In the genomic region with DNA sequence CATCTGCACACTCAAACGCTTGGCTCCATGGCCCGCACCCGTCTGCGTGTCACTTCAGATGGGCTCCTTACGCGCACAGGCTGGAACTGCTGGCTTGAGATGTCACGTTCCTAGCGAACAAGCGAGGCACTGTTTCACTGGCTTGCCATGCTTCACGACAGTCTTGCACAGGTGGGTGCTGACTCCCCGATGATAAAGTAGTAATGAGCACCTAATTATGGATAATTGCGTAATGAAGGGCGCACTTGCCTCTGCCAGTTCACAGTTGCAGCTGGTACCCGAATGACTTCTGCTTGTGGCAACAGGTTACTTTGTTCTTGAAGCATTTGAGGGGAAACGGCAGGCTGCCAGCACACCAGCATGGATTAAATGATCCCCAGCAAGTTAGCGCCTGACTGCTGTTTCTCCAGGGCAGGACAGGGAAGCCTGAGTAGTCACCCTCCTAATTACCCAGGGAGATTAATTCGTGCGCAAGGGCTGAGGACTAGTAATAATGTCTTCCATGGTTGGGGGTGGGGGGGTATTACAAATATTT, we compare ENCODE assay signal across 11 mouse cellular contexts.
DNase-seq lines count a peak whose midpoint lies in the region; ATAC-seq lines count a peak whose summit lies in the region.
"Had no signal": no experiment of that assay in that cellular context is flagged by ENCODE, and none has a peak within 500 bp of the region (broad histone marks: within the 10 kb centered on the region; RNA-seq: fewer than 3 reads in every experiment).

No protein-coding gene starts in this region.

- H3K27me3 ChIP-seq in hindbrain, embryonic 13.5 days, result peaks cover 21% of the 10 kb centered on the region; the same call in 1 of the 2 replicates
- H3K27me3 ChIP-seq in hindbrain, embryonic 10.5 days (ENCODE audit: insufficient read depth, poor library complexity, severe bottlenecking), result peaks cover 33% of the 10 kb centered on the region
- no peaks in the 10 kb centered on the region for H3K27me3 ChIP-seq in embryonic facial prominence, embryonic 12.5 days
- no peaks in the 10 kb centered on the region for H3K27me3 ChIP-seq in midbrain, embryonic 16.5 days (ENCODE audit: control insufficient read depth, insufficient read depth, low read depth, low read length)

- no peak overlapping the region for H3K4me3 ChIP-seq in hindbrain, embryonic 13.5 days
- H3K4me3 ChIP-seq in hindbrain, embryonic 10.5 days, result no peak overlapping the region
- H3K4me3 ChIP-seq in embryonic facial prominence, embryonic 12.5 days, result no peak overlapping the region
- H3K4me3 ChIP-seq in midbrain, embryonic 16.5 days (ENCODE audit: low read depth, low read length), result no peak overlapping the region

- H3K4me2 ChIP-seq in hindbrain, embryonic 13.5 days, result 0 out of 2 replicates have a peak overlapping the region, but pooled peaks have one; percentile 4
- peak overlapping the region; percentile 22 for H3K4me2 ChIP-seq in embryonic facial prominence, embryonic 12.5 days (replicated peaks)
- H3K4me2 ChIP-seq in midbrain, embryonic 16.5 days (ENCODE audit: low read length), result peak overlapping the region; percentile 10; the same call in 1 of the 2 replicates

- DNase-seq in hindbrain, embryonic 10.5 days (ENCODE audit: low spot score), result no peak
- DNase-seq in kidney, adult 8-10 months, result peak; percentile 13 to 43
- no peak for DNase-seq in left cerebral cortex, postnatal 36 days (ENCODE audit: low spot score in 2 of 2)
- DNase-seq in B cell, adult 2 months, result no peak
- no peak for DNase-seq in urinary bladder, postnatal 14 days (ENCODE audit: low spot score)
- DNase-seq: cerebellum, adult 9-10 months; lung, postnatal 36 days had no signal

- no peaks in the 10 kb centered on the region for H3K9me3 ChIP-seq in hindbrain, embryonic 13.5 days
- no peaks in the 10 kb centered on the region for H3K9me3 ChIP-seq in hindbrain, embryonic 10.5 days
- no peaks in the 10 kb centered on the region for H3K9me3 ChIP-seq in embryonic facial prominence, embryonic 12.5 days
- H3K9me3 ChIP-seq in midbrain, embryonic 16.5 days (replicated peaks; ENCODE audit: control insufficient read depth, low read length, poor library complexity, severe bottlenecking), result no peaks in the 10 kb centered on the region

- no peak overlapping the region for H3K9ac ChIP-seq in hindbrain, embryonic 13.5 days
- H3K9ac ChIP-seq in embryonic facial prominence, embryonic 12.5 days, result no peak overlapping the region
- H3K9ac ChIP-seq in midbrain, embryonic 16.5 days (ENCODE audit: low read depth, low read length), result no peak overlapping the region

- H3K36me3 ChIP-seq in hindbrain, embryonic 13.5 days, result no peaks in the 10 kb centered on the region
- no peaks in the 10 kb centered on the region for H3K36me3 ChIP-seq in hindbrain, embryonic 10.5 days
- no peaks in the 10 kb centered on the region for H3K36me3 ChIP-seq in embryonic facial prominence, embryonic 12.5 days
- no peaks in the 10 kb centered on the region for H3K36me3 ChIP-seq in midbrain, embryonic 16.5 days (ENCODE audit: control insufficient read depth, insufficient read depth, low read length)

- ATAC-seq in hindbrain, embryonic 13.5 days (ENCODE audit: low FRiP score), result 0 out of 2 replicates have a peak, but pooled peaks have one; percentile 24
- ATAC-seq in embryonic facial prominence, embryonic 12.5 days (ENCODE audit: insufficient number of reproducible peaks, insufficient read depth, low FRiP score, low TSS enrichment), result no peak
- ATAC-seq in midbrain, embryonic 16.5 days, result no peak
- ATAC-seq: activated CD4-positive, CD25-positive, alpha-beta regulatory T cell, adult 4 months had no signal

- peaks cover 16% of the 10 kb centered on the region for H3K4me1 ChIP-seq in hindbrain, embryonic 13.5 days (replicated peaks)
- peaks cover 13% of the 10 kb centered on the region for H3K4me1 ChIP-seq in hindbrain, embryonic 10.5 days (replicated peaks)
- H3K4me1 ChIP-seq in embryonic facial prominence, embryonic 12.5 days, result no peaks in the 10 kb centered on the region
- 0 out of 2 replicates have a peak, but pooled peaks cover 2% of the 10 kb centered on the region for H3K4me1 ChIP-seq in midbrain, embryonic 16.5 days (ENCODE audit: control insufficient read depth, insufficient read depth, low read length)

- intact Hi-C loops in left cerebral cortex, postnatal 36 days (cut with DNase I), result no loop called here

- H3K27ac ChIP-seq in hindbrain, embryonic 13.5 days, result no peak overlapping the region
- no peak overlapping the region for H3K27ac ChIP-seq in hindbrain, embryonic 10.5 days
- no peak overlapping the region for H3K27ac ChIP-seq in embryonic facial prominence, embryonic 12.5 days
- H3K27ac ChIP-seq in midbrain, embryonic 16.5 days (ENCODE audit: low read length), result no peak overlapping the region

- WGBS in hindbrain, embryonic 13.5 days, result 59% methylated on average over 18 of the region's 18 CpGs
- 69% methylated on average over 18 of the region's 18 CpGs for WGBS in hindbrain, embryonic 10.5 days
- 49% methylated on average over 18 of the region's 18 CpGs for WGBS in embryonic facial prominence, embryonic 12.5 days
- 46% methylated on average over 18 of the region's 18 CpGs for WGBS in midbrain, embryonic 16.5 days

Comparison
In these comparisons a context has a peak if more than half of its experiments do, and no peak if none do; other contexts are left out.
1. DNase-seq: peak in kidney, adult 8-10 months (2 of 2); none in hindbrain, embryonic 10.5 days (single experiment), left cerebral cortex, postnatal 36 days (0 of 2), B cell, adult 2 months (0 of 2) and urinary bladder, postnatal 14 days (single experiment).
2. Peak in every context shown above with its lines, with median percentiles within 50 percentile points of each other: H3K4me2 ChIP-seq.